Mouse (Mus musculus) embryonic fibroblast, embryonic 13.5 days (primary cell): ENCODE results near the gene Rxra. TPM values are rescaled to one million over a fixed set of nuclear protein-coding genes. Genes with fewer than 3 reads are reported as not detected.

ENCODE experiments used
- H3K27ac ChIP-seq: 2 replicates; pipeline ENCODE4 v1.5.1; 2012; ENCODE audit warnings: low read length, control low read depth, inconsistent platforms; ENCODE audit not compliant: insufficient read depth
- H3K4me1 ChIP-seq: 2 replicates; pipeline ENCODE4 v1.6.1; 2011; ENCODE audit warnings: low read length; ENCODE audit not compliant: control insufficient read depth, insufficient read depth
- H3K4me3 ChIP-seq: 2 replicates; pipeline ENCODE4 v1.5.1; 2011; ENCODE audit warnings: mild to moderate bottlenecking, control low read depth, low read length; ENCODE audit not compliant: insufficient read depth
- CTCF ChIP-seq: IDR thresholded peaks from 2 replicates; pipeline ENCODE4 v1.5.1; 2011; ENCODE audit warnings: mild to moderate bottlenecking, control low read depth, low read length, moderate library complexity, borderline replicate concordance; ENCODE audit not compliant: insufficient read depth
- POLR2A ChIP-seq: IDR thresholded peaks from 2 replicates; pipeline ENCODE4 v1.6.1; 2011; ENCODE audit warnings: low read depth, mild to moderate bottlenecking, control low read depth, low read length, moderate library complexity
- polyA plus RNA-seq: library from polyadenylated mRNA; stranded (reverse); fragments of >200 nt; gene quantifications from 2 replicates; pipeline ENCODE4 v1.2.4, GENCODE M21; 2011; ENCODE audit warnings: low read depth; ENCODE audit not compliant: missing spikeins, insufficient read length

Gene Rxra
- polyA plus RNA-seq, 1 experiment: 35.7 TPM

GRCm38 (mm10) chr2:27746854-27747253 lies 70.6 kb downstream of the Rxra start:
- no peak for TF ChIP-seq POLR2A
- H3K4me1 ChIP-seq: peaks cover 7% of the 10 kb centered on the region
- H3K4me3 ChIP-seq: no peak overlapping the region
- no peak overlapping the region for H3K27ac ChIP-seq

- Histone ChIP-seq H3K4me3 (no peak overlapping the region), H3K4me1 (peaks cover 7% of the 10 kb centered on the region), H3K27ac (no peak overlapping the region)
- no peak for TF ChIP-seq CTCF
- TF ChIP-seq POLR2A: no peak
These were observed 72.7 kb downstream of the Rxra start for GRCm38 (mm10) chr2:27748984-27749383.

- TF ChIP-seq CTCF (no peak), POLR2A (no peak)
- Histone ChIP-seq H3K4me3 (no peak overlapping the region), H3K4me1 (peaks cover 3% of the 10 kb centered on the region), H3K27ac (no peak overlapping the region)
These were observed 74.3 kb downstream of the Rxra start for GRCm38 (mm10) chr2:27750399-27751134.

DNA sequence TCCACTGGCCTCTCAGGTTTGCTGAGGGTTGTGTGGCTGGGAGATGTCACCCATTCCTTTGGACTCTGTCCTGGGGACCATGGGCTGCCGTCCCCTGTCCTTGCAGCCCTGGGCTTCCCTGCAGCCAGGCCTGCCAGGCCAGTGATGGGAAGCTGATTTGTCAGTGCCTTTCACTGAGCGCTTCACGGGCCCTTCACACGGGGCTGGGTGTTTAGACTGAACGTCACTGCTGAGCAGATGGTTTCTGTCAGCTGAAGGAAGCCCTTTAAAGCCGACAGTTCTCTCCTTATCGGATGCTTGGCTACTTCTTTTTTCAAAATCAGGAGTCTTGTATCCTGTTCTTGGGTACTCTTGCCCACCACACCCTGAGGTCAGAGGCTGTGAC lies 74.9 kb downstream of the Rxra start:
- TF ChIP-seq CTCF (no peak), POLR2A (no peak)
- Histone ChIP-seq H3K27ac (no peak overlapping the region), H3K4me1 (no peaks in the 10 kb centered on the region), H3K4me3 (no peak overlapping the region)

- TF ChIP-seq POLR2A (no peak), CTCF (no peak)
- no peak overlapping the region for H3K27ac ChIP-seq
- no peaks in the 10 kb centered on the region for H3K4me1 ChIP-seq
- no peak overlapping the region for H3K4me3 ChIP-seq
These were observed 75.6 kb downstream of the Rxra start for GRCm38 (mm10) chr2:27751803-27752202.

GRCm38 (mm10) chr2:27754094-27754493 lies 77.9 kb downstream of the Rxra start:
- Histone ChIP-seq H3K27ac (no peak overlapping the region), H3K4me3 (no peak overlapping the region), H3K4me1 (peaks cover 8% of the 10 kb centered on the region)
- TF ChIP-seq POLR2A (no peak), CTCF (no peak)

DNA sequence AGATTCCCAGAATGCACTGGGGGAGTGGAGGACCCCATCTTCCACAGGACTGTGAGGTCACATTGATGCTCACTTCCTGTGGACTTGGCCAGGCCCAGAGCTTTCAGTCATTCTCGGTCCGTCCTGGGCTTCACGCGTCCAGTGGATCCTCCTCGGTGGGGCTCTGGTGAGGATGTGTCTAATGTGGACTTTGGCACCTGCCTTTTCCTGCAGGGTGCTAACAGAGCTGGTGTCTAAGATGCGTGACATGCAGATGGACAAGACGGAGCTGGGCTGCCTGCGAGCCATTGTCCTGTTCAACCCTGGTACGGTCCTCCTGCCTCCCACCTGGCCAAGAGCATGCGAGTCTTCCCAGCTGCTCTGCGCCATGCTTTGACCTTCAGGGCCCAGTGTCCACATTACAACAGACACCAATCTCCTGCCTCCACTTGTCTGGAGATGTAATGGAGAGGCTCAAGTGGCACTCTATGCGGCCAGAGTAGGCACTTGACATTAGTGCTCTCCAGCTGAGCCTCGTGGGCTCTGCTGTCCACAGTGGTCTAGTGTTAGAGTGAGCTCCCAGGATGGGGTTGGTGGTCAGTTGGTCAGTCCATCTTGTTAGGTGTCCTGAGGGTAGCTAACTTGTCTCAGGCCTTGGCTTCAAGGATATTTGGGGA lies 79.9 kb downstream of the Rxra start:
- Histone ChIP-seq H3K27ac (no peak overlapping the region), H3K4me1 (peaks cover 8% of the 10 kb centered on the region), H3K4me3 (no peak overlapping the region)
- TF ChIP-seq CTCF (no peak), POLR2A (no peak)

GRCm38 (mm10) chr2:27758414-27759301 lies 82.4 kb downstream of the Rxra start:
- Histone ChIP-seq H3K27ac (peak overlapping the region; percentile 76), H3K4me1 (peaks cover 8% of the 10 kb centered on the region), H3K4me3 (no peak overlapping the region)
- TF ChIP-seq CTCF: no peak
- no peak for TF ChIP-seq POLR2A

DNA sequence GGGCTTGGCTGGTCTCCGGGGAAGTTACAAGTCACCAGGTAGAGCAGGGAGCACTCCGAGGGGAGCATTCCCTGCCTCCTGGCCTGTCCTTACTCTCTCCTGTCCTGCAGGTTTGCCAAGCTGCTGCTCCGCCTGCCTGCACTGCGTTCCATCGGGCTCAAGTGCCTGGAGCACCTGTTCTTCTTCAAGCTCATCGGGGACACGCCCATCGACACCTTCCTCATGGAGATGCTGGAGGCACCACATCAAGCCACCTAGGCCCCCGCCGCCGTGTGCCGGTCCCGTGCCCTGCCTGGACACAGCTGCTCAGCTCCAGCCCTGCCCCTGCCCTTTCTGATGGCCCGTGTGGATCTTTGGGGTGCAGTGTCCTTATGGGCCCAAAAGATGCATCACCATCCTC lies 83.2 kb downstream of the Rxra start:
- TF ChIP-seq CTCF: no peak
- no peak for TF ChIP-seq POLR2A
- H3K4me1 ChIP-seq: peaks cover 8% of the 10 kb centered on the region
- H3K4me3 ChIP-seq: no peak overlapping the region
- peak overlapping the region; percentile 76; the same call in 1 of the 2 replicates for H3K27ac ChIP-seq
